Mouse (Mus musculus): ENCODE data around the gene Mfn1. TPM values are rescaled to one million over a fixed set of nuclear protein-coding genes. Genes with fewer than 3 reads are reported as not detected.

Gene Mfn1
- polyA plus RNA-seq, 1 experiment = 55.1 TPM

DNA sequence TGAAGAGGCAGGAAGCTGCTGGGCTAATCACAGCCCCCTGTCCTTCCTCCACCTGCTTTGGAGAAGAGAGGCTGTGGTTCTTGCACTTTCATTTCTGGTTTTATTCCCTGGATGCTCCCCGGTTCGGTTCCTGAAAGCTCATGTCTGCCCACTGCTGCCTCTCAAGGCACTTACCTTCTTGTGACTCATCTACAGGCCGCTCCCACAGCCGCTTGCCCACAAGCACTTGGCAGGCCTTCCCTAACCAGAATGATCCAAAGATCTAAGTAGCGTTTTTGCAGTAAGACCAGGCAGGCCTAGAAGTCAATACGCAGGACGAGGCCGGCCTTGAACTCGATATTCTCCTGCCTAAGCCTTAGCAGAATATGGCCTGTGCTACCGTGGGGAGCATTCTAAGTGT lies 71.8 kb downstream of the Mfn1 start:
- Histone ChIP-seq H3K4me1 (ENCODE audit: control insufficient read depth, insufficient read depth, low read length) (no peaks in the 10 kb centered on the region), H3K27ac (ENCODE audit: insufficient read depth, low read length) (no peak overlapping the region), H3K4me3 (ENCODE audit: insufficient read depth, low read length) (no peak overlapping the region)
- no peak for TF ChIP-seq POLR2A (IDR thresholded peaks at IDR 0.05; ENCODE audit: low read depth, low read length)
- TF ChIP-seq CTCF (IDR thresholded peaks at IDR 0.05; ENCODE audit: borderline replicate concordance, insufficient read depth, low read length) = no peak

GRCm38 (mm10) chr3:32609233-32609632 lies 80.0 kb downstream of the Mfn1 start:
- Histone ChIP-seq H3K4me1 (ENCODE audit: control insufficient read depth, insufficient read depth, low read length) (no peaks in the 10 kb centered on the region), H3K4me3 (ENCODE audit: insufficient read depth, low read length) (no peak overlapping the region)
- TF ChIP-seq CTCF (IDR thresholded peaks at IDR 0.05; ENCODE audit: borderline replicate concordance, insufficient read depth, low read length) = no peak
- no peak for TF ChIP-seq POLR2A (IDR thresholded peaks at IDR 0.05; ENCODE audit: low read depth, low read length)

GRCm38 (mm10) chr3:32610560-32610959 lies 81.3 kb downstream of the Mfn1 start:
- TF ChIP-seq POLR2A (IDR thresholded peaks at IDR 0.05; ENCODE audit: low read depth, low read length) = no peak
- peak; percentile 32; the same call in 1 of the 2 replicates for TF ChIP-seq CTCF (IDR thresholded peaks at IDR 0.05; ENCODE audit: borderline replicate concordance, insufficient read depth, low read length)
- peaks cover 6% of the 10 kb centered on the region; the same call in 1 of the 2 replicates for H3K4me1 ChIP-seq (ENCODE audit: control insufficient read depth, insufficient read depth, low read length)

More at GRCm38 (mm10) chr3:32609233-32609632, 80.0 kb downstream of the Mfn1 start:
- no peak overlapping the region for H3K27ac ChIP-seq (ENCODE audit: insufficient read depth, low read length)

DNA sequence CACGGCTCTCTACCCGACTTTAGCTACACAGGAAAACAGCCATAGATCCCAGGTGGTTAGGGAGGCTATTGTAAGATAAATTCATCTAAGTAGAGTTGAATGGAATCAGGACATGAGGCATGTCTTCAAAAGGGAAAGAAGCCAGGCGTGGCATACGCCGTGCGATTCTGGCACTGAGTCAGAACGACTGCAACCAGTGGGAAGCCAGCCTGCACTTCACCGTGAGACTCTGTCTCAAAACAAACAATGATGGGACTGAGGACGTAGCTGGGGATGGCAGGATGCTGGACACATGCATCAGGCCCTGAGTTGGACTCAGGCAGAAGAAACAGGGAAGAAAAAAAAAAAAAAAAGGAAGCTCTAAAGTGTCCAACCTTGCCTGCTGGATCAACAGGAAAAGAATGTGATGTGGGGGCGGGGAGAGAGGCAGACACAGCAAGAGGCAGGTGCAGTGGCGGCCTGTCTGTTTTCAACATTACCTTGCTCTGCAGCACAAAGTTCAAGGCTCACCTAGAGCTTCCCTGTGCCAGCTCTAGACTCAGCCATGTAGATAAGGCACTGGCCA lies 82.4 kb downstream of the Mfn1 start:
- H3K4me1 ChIP-seq (ENCODE audit: control insufficient read depth, insufficient read depth, low read length) = peaks cover 6% of the 10 kb centered on the region; the same call in 1 of the 2 replicates
- H3K4me3 ChIP-seq (ENCODE audit: insufficient read depth, low read length) = no peak overlapping the region
- H3K27ac ChIP-seq (ENCODE audit: insufficient read depth, low read length) = no peak overlapping the region
- TF ChIP-seq POLR2A (IDR thresholded peaks at IDR 0.05; ENCODE audit: low read depth, low read length) = no peak
- TF ChIP-seq CTCF (IDR thresholded peaks at IDR 0.05; ENCODE audit: borderline replicate concordance, insufficient read depth, low read length) = no peak

More at GRCm38 (mm10) chr3:32610560-32610959, 81.3 kb downstream of the Mfn1 start:
- no peak overlapping the region for H3K4me3 ChIP-seq (ENCODE audit: insufficient read depth, low read length)
- H3K27ac ChIP-seq (ENCODE audit: insufficient read depth, low read length) = no peak overlapping the region

- Histone ChIP-seq H3K4me1 (ENCODE audit: control insufficient read depth, insufficient read depth, low read length) (peaks cover 6% of the 10 kb centered on the region; the same call in 1 of the 2 replicates), H3K27ac (ENCODE audit: insufficient read depth, low read length) (peak overlapping the region; percentile 56), H3K4me3 (ENCODE audit: insufficient read depth, low read length) (peak overlapping the region; percentile 27)
- TF ChIP-seq POLR2A (IDR thresholded peaks at IDR 0.05; ENCODE audit: low read depth, low read length) (no peak), CTCF (IDR thresholded peaks at IDR 0.05; ENCODE audit: borderline replicate concordance, insufficient read depth, low read length) (no peak)
Measured at GRCm38 (mm10) chr3:32614786-32615185, 85.5 kb downstream of the Mfn1 start.

- H3K4me3 ChIP-seq (ENCODE audit: insufficient read depth, low read length) = peak overlapping the region; percentile 69
- TF ChIP-seq CTCF (IDR thresholded peaks at IDR 0.05; ENCODE audit: borderline replicate concordance, insufficient read depth, low read length) (no peak), POLR2A (IDR thresholded peaks at IDR 0.05; ENCODE audit: low read depth, low read length) (no peak)
- peak overlapping the region; percentile 77; the same call in 1 of the 2 replicates for H3K27ac ChIP-seq (ENCODE audit: insufficient read depth, low read length)
- peaks cover 6% of the 10 kb centered on the region; the same call in 1 of the 2 replicates for H3K4me1 ChIP-seq (ENCODE audit: control insufficient read depth, insufficient read depth, low read length)
Measured at GRCm38 (mm10) chr3:32615376-32615775, 86.1 kb downstream of the Mfn1 start.

DNA sequence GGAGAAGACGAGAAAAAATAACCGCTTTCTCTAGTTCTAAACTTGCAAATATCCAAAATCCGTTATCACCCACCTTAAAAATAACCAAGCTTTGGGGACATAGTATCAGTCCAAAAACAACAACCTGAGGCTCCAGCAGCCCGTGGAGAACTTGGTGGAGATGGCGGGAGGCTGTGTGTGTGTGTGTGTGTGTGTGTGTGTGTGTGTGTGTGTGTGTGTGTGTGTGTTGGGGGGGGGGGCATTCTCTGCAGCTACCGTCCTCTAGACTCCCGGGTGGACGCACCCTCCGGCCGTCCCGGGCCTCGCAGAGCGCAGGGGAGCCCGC lies 86.7 kb downstream of the Mfn1 start:
- H3K4me1 ChIP-seq (ENCODE audit: control insufficient read depth, insufficient read depth, low read length) = peaks cover 6% of the 10 kb centered on the region; the same call in 1 of the 2 replicates
- TF ChIP-seq CTCF (IDR thresholded peaks at IDR 0.05; ENCODE audit: borderline replicate concordance, insufficient read depth, low read length) = no peak
- TF ChIP-seq POLR2A (IDR thresholded peaks at IDR 0.05; ENCODE audit: low read depth, low read length) = no peak

DNA sequence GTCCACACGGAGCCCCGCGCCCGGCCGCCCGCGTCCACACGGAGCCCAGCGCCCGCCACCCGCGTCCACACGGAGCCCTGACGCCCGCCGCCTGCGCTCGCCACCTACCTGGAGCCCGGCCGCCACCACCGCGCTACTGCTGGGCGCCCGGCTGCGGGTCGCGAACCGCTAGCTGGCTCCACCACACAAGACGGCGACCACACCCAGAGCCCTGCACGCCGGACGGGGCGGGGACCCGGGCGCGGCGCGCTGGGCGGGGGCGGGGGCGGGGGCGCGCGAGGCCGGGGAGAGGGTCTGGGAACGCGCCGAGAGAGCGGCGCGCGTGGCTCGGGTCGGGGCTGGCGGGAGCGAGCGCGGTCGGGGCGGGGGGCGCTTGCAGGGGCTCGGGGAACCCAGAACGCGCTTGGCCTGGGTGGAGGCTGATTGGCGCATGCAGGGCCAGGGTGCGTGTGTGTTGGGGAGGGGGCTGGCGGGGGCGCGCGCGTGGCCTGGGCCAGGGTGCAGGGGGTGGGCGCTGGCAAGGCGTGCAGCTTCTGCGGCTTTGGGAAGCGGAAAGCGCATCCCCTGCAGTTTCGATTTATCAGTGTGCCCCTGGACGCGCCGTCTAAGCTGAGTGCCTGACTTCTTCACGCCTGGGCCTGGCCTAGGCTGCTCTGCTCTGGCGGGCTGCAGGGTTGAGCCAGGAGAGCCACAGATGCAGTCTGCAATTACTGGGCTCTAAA lies 87.2 kb downstream of the Mfn1 start, which contains the start of gene Gnb4:
Gene Gnb4 (minus strand): TSS at position 255 of the 722 bp plus-strand sequence.
- TF ChIP-seq POLR2A (IDR thresholded peaks at IDR 0.05; ENCODE audit: low read depth, low read length) (peak; percentile 50; the same call in 1 of the 2 replicates), CTCF (IDR thresholded peaks at IDR 0.05; ENCODE audit: borderline replicate concordance, insufficient read depth, low read length) (no peak)
- peaks cover 6% of the 10 kb centered on the region; the same call in 1 of the 2 replicates for H3K4me1 ChIP-seq (ENCODE audit: control insufficient read depth, insufficient read depth, low read length)
- peak within 1 kb of the TSS; percentile 77; the same call in 1 of the 2 replicates for H3K27ac ChIP-seq (ENCODE audit: insufficient read depth, low read length)
- H3K4me3 ChIP-seq (ENCODE audit: insufficient read depth, low read length) = peak within 1 kb of the TSS; percentile 69

More for the DNA sequence above, 86.7 kb downstream of the Mfn1 start:
- peak overlapping the region; percentile 69 for H3K4me3 ChIP-seq (ENCODE audit: insufficient read depth, low read length)
- peak overlapping the region; percentile 77; the same call in 1 of the 2 replicates for H3K27ac ChIP-seq (ENCODE audit: insufficient read depth, low read length)

DNA sequence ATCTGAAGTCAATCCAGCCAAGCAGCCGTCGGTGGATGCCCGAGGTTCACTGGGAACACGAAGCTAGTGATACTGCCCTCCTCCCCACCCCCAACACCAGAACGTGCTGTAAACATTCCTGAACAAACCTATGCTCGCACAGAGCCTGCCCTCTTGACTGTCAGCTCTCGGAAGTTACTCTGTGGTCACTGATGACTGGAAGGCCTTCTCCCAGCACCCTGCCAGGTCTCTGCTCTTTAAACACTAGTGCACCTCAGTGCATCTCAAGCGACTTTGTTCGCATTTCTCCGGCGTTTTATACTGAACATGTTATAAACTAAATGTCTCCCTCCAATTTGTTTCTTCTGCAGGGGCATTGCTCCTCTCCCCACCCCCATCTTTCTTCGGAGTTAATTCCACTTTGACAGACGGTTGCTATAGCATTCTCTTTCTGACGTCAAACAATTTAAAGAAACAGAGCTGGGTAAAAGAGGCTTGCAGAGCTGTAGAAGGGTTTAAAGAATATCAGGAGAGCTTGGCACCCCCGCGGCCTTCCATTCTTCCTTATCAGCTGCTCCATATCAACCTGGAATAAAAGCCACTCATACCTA lies 87.9 kb downstream of the Mfn1 start:
- no peak overlapping the region for H3K27ac ChIP-seq (ENCODE audit: insufficient read depth, low read length)
- peaks cover 6% of the 10 kb centered on the region; the same call in 1 of the 2 replicates for H3K4me1 ChIP-seq (ENCODE audit: control insufficient read depth, insufficient read depth, low read length)
- H3K4me3 ChIP-seq (ENCODE audit: insufficient read depth, low read length) = peak overlapping the region; percentile 8; the same call in 1 of the 2 replicates
- TF ChIP-seq CTCF (IDR thresholded peaks at IDR 0.05; ENCODE audit: borderline replicate concordance, insufficient read depth, low read length) (no peak), POLR2A (IDR thresholded peaks at IDR 0.05; ENCODE audit: low read depth, low read length) (no peak)
